Mouse (Mus musculus) monocyte, adult 2 months (primary cell): Measurements from ENCODE around the gene Pid1.

Source experiments
- DNase-seq, 2 experiments: peaks; one replicate each; pipeline ENCODE4 v3.0.0; 2022; ENCODE audit warnings: low spot score in 2 of 2, low read depth in 1 of 2

The Pid1 gene

DNA sequence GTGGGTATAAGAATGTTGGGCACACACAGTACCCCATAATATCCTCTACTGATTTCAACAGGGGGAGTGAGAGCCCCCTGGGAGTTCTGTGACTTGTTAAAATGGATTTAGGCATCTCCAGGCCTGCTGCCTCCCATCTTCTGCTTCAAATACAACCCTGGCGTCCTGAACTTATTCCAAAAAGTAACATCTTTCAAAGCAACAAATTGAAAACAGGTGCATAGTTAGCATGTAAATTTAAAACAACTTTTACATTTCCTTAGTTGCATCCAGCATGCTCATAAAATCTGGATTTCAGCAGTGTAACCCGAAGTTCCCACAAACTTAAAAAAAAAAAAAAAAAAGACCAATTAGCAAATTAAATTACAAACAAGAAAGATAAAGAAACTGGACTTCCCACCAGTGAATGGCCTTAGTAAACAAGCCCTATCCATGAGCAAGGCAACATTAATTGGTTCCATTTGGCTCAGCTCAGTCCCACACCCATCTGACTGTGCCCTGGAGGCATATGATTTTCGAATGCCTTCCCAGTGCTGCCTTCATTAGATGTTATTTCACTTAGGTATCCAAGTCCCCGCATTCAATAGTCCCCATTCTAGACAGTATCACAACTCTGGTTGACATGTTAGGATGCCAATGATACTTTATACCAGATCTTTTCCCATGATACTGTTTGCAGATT lies 177.1 kb downstream of the Pid1 start:
- no peak for DNase-seq

- DNase-seq = no peak
Measured at GRCm38 (mm10) chr1:84177696-84178095, 186.3 kb downstream of the Pid1 start.

DNA sequence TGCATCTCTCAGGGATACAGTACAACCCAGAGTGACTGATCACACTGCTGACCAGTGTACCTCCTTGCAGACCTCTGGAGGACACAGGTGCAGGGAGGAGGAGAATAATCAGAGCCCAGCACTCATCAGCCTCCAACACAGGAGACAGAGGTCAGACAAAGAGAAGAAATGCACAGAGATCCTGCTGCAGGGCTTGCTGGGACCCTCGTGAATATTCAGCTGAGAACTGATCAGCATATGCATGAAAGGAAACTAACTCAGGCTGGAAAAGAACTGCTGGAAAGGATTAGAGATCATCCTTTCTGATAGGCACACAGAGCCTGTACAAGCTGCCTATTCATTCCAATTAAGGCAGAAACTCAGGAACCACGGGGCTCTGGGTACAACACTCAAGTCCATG lies 186.9 kb downstream of the Pid1 start:
- no peak for DNase-seq

DNA sequence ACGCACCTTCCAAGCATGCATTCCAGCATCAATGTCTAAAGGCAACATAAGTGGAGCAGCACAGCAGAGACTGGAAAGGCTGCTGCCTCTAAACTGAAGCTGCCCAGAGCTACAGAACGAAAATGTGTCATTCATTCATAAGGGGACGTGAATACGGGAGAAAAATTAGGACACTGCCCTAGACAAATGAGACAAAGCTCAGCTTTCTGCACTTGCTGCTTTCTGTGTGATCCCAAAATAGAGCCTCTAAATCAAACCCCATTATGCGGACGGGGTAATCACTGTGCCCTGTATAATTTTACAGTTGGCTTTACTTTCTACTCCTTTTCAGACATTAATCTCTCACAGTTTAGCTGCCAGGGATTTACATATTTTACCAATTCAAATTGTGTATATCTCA lies 191.0 kb downstream of the Pid1 start:
- DNase-seq = no peak

- no peak for DNase-seq
Measured at GRCm38 (mm10) chr1:84157790-84158189, 206.2 kb downstream of the Pid1 start.

DNA sequence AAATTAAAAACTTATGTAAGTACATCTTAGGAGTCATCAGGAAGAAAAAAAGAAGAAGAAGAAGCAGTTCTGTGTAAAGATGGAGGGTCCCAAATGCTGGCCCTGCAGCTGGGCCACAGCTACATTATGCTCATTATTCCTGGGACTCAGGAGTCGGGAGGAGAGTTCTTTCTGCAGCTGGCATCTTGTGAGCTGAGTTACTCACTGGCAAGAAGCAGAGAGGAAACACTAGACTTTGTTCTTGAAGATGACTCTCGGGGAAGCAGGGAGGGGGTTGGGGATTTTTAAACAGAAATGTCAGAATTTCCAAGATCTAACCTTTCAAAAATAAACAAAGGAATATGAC lies 208.4 kb downstream of the Pid1 start:
- no peak for DNase-seq

GRCm38 (mm10) chr1:84154725-84155584 lies 209.0 kb downstream of the Pid1 start:
- no peak for DNase-seq

DNA sequence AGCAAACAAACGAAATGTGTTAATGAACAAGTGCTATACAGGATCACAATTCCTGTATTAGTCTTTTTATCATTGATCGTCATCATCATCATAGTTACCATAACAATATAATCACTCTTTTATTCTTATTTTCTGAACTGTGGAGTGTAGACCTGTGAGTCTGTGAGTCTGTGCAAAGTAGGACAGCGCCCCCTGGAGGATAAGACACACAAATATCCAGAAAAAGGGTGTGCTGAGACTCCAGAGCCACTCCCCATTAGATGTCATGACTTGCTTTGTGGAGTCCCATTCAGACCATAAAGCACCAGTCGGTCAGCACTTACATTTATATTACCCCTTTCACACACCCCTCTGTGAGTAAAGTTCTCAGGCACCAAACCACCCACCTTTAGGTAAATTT lies 210.0 kb downstream of the Pid1 start:
- DNase-seq = no peak

GRCm38 (mm10) chr1:84141561-84141960 lies 222.4 kb downstream of the Pid1 start:
- DNase-seq = no peak

GRCm38 (mm10) chr1:84132451-84132850 lies 231.5 kb downstream of the Pid1 start:
- no peak for DNase-seq

DNA sequence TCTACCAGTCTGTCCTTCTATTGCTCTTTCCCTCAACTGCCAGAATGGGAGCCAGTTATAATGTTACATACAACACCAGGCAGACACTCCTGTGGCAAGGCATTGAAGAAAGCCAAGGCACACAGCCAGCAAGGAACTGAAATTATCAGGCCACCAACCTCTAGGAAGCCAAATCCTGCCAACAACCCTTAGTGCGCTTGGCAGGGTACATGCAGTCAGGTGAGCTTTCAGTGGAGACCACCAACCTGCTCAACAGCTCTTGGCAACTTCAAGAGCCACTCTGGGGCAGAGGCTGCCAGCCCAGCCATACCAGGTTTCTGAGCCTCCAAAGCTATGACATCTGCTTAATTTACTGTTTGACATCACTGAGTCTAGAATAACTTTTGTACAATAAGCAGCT lies 232.2 kb downstream of the Pid1 start:
- DNase-seq = no peak

DNA sequence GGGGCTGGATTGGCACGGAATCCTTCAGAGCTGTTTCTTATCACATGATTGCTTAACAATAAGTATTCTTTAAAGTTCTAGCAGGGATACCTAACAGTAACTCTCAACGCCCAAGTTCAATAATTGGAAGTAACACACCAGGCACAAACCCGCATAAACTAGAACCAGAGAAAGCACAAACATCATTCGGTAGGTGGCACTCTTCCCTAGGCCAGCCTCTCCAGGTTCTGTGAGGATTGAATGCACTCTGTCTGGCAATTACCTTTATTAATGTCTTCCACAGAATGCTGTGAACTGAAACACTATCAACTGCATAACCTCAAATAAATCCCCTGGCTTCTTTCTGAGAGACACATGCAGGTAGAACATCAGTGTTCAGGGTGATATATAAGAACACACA lies 235.5 kb downstream of the Pid1 start:
- no peak for DNase-seq

- DNase-seq = no peak
Measured at GRCm38 (mm10) chr1:84119306-84119705, 244.7 kb downstream of the Pid1 start.

GRCm38 (mm10) chr1:84106756-84107155 lies 257.2 kb downstream of the Pid1 start:
- no peak for DNase-seq

- DNase-seq = no peak
Measured at GRCm38 (mm10) chr1:84102052-84102451, 261.9 kb downstream of the Pid1 start.

- no peak for DNase-seq
Measured at GRCm38 (mm10) chr1:84097398-84097797, 266.6 kb downstream of the Pid1 start.

- DNase-seq = no peak
Measured at GRCm38 (mm10) chr1:84093291-84093690, 270.7 kb downstream of the Pid1 start.

GRCm38 (mm10) chr1:84089664-84090063 lies 274.3 kb downstream of the Pid1 start:
- DNase-seq = no peak

GRCm38 (mm10) chr1:84087957-84088356 lies 276.0 kb downstream of the Pid1 start:
- no peak for DNase-seq

DNA sequence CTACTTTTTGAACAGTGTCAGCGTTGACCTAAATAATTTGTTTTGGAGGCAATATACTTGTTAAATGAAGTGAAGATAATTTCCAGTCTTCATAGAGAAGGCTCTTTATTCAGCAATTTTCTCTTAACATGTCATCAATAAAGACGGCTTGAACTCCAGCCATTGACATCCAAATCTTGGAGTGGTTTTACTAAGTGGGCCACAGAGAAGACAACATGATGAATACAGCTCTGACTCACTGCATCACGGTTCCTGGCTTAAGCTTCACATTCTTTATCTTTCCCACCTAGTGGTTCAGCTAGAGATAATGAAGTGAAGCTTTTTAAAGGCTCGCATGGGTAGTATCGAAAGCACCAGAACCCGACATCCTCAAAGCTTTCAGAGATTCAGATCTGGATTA lies 276.7 kb downstream of the Pid1 start:
- DNase-seq = no peak

DNA sequence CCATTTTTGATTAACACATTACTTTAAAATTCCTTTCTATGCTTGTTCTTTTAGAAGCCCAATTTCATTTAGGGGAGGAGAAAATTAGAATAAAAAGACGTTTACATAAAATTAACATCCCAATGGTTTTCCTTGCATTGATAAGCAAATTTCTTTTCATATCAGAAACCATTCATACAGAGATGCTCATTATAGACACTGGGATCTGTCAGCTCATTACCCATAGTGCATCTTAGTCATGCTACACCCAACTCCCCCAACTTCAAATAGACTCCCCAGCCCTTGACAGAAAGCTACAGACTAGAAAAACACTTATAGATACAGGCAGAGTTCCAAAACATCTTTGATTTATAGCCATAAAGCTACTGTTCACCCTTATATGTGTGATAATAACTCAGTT lies 277.5 kb downstream of the Pid1 start:
- no peak for DNase-seq

GRCm38 (mm10) chr1:84085361-84085760 lies 278.6 kb downstream of the Pid1 start:
- no peak for DNase-seq

DNA sequence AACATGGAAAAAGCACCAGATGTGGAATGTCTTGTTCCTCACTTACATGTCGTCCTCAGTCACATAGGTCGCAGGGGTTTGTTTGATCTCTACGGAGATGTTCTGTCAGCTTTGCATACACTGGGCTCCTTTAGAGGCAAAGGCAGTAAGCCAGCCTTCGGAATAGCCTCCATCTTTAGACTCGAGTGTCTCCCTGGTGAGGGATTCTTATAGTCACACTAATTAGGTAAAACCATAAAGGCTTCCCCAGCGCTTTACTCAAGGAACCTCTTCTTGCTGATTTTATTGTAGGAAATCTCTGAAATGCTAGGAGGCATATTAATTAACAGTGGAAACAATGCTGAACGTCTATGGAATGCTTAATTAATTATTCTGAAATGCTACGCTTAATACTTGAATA lies 284.4 kb downstream of the Pid1 start:
- DNase-seq = no peak
